In the genomic region with DNA sequence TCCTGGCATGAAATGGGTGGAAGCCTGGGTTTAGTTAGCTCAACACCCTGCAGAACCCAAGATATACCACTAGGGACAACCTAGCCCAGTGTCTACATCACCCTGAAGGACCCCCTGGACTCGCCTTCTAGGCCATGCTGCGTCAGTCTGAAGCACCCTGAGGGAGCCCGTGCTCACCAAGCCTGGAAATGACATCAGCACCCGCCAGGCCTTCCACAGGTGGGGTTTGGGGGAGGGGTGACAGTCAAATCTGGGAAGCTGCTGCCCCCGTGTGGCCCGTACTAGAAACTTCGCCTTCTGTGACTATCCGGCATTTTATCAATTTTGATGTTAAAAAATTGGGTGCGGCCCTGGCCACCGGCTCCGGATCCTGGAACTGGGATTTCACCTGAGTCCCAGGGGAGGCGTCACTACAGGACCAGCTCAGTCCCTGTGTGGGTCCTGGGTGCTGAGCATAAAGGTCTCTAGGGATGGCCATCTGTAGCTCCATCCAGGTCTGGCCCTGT, we compare ENCODE assay signal across 8 mouse cellular contexts. TPM values are rescaled to one million over a fixed set of nuclear protein-coding genes. Genes with fewer than 3 reads are reported as not detected.
DNase-seq lines count a peak whose midpoint lies in the region; ATAC-seq and TF ChIP-seq lines count a peak whose summit lies in the region.

No protein-coding gene starts in this region.

- H3K4me2 ChIP-seq in lung, embryonic 16.5 days (ENCODE audit: low read depth, low read length), result no peak overlapping the region

- no peaks in the 10 kb centered on the region; the same call in 1 of the 2 replicates for H3K4me1 ChIP-seq in cerebellum, adult 2 months (ENCODE audit: control insufficient read depth, insufficient read depth, low read length)
- peaks cover 7% of the 10 kb centered on the region for H3K4me1 ChIP-seq in hindbrain, embryonic 10.5 days (replicated peaks)
- H3K4me1 ChIP-seq in lung, embryonic 16.5 days (replicated peaks; ENCODE audit: control insufficient read depth, insufficient read depth, low read length), result no peaks in the 10 kb centered on the region

- H3K9ac ChIP-seq in lung, embryonic 16.5 days (ENCODE audit: low read length), result peak overlapping the region; percentile 25; the same call in 1 of the 2 replicates

- ATAC-seq in lung, embryonic 16.5 days (ENCODE audit: low read depth), result peak; percentile 93

- H3K27me3 ChIP-seq in cerebellum, adult 2 months (ENCODE audit: control insufficient read depth, insufficient read depth, low read length), result no peaks in the 10 kb centered on the region
- H3K27me3 ChIP-seq in hindbrain, embryonic 10.5 days (ENCODE audit: insufficient read depth, poor library complexity, severe bottlenecking), result no peaks in the 10 kb centered on the region
- H3K27me3 ChIP-seq in lung, embryonic 16.5 days (ENCODE audit: control insufficient read depth, insufficient read depth, low read depth, low read length), result no peaks in the 10 kb centered on the region

- peaks cover 4% of the 10 kb centered on the region; the same call in 1 of the 2 replicates for H3K9me3 ChIP-seq in hindbrain, embryonic 10.5 days
- 0 out of 2 replicates have a peak, but pooled peaks cover 2% of the 10 kb centered on the region for H3K9me3 ChIP-seq in lung, embryonic 16.5 days (ENCODE audit: control insufficient read depth, low read length)

- 2% methylated on average over 12 of the region's 12 CpGs for WGBS in cerebellum, adult 2 months
- WGBS in hindbrain, embryonic 10.5 days, result 8% methylated on average over 12 of the region's 12 CpGs
- 2% methylated on average over 12 of the region's 12 CpGs for WGBS in lung, embryonic 16.5 days

- TF ChIP-seq CTCF in cerebellum, adult 2 months (IDR thresholded peaks at IDR 0.05; ENCODE audit: borderline replicate concordance, insufficient read depth, low read depth, low read length), result peak; percentile 88

- peak; percentile 96 for DNase-seq in NIH3T3 (ENCODE audit: low read depth)
- DNase-seq in cerebellum, adult 2 months, result peak; percentile 78 to 81
- peak; percentile 76 to 91 for DNase-seq in frontal cortex, adult 2 months (ENCODE audit: extremely low spot score in 1 of 2, low spot score in 1 of 2)
- DNase-seq in hindbrain, embryonic 10.5 days (ENCODE audit: low spot score), result peak; percentile 76
- DNase-seq in layer of hippocampus, adult 9-11 months, result peak; percentile 90
- peak; percentile 75 for DNase-seq in ovary, postnatal 36 days (ENCODE audit: low spot score)
- peak; percentile 87 to 89 for DNase-seq in thymus, postnatal 10 days (ENCODE audit: low spot score in 2 of 2)

- H3K4me3 ChIP-seq in cerebellum, adult 2 months (replicated peaks; ENCODE audit: insufficient read depth, low read depth, low read length), result no peak overlapping the region
- no peak overlapping the region for H3K4me3 ChIP-seq in hindbrain, embryonic 10.5 days
- H3K4me3 ChIP-seq in lung, embryonic 16.5 days (ENCODE audit: low read length), result no peak overlapping the region

- no peaks in the 10 kb centered on the region for H3K36me3 ChIP-seq in hindbrain, embryonic 10.5 days
- H3K36me3 ChIP-seq in lung, embryonic 16.5 days (ENCODE audit: control insufficient read depth, insufficient read depth, low read length), result no peaks in the 10 kb centered on the region

- H3K27ac ChIP-seq in cerebellum, adult 2 months (ENCODE audit: insufficient read depth, low read length), result no peak overlapping the region
- H3K27ac ChIP-seq in hindbrain, embryonic 10.5 days, result 0 out of 2 replicates have a peak overlapping the region, but pooled peaks have one; percentile 50
- H3K27ac ChIP-seq in lung, embryonic 16.5 days (ENCODE audit: low read length), result peak overlapping the region; percentile 40; the same call in 1 of the 2 replicates

- no peak for TF ChIP-seq POLR2A in cerebellum, adult 2 months (IDR thresholded peaks at IDR 0.05; ENCODE audit: borderline replicate concordance, insufficient read depth, low read length)

RNA-seq across cellular contexts. Expression of gene Gna11, which starts 6.7 kb away (rescaled TPM):
- polyA plus RNA-seq in cerebellum, adult 2 months (2012; rRNA removed), result 105 and 107 TPM in 2 replicates
- 147 and 150 TPM in 2 replicates for polyA plus RNA-seq in frontal cortex, adult 2 months (2012; rRNA removed)
- 71.2 and 76.9 TPM in 2 replicates for polyA plus RNA-seq in hindbrain, embryonic 10.5 days (2016; fragmentation: Nextera tagmentation; extraction: Ambion mirVana)
- polyA plus RNA-seq in lung, embryonic 16.5 days (2015; fragmentation: Nextera tagmentation; extraction: Ambion mirVana), result 68.7 and 70.9 TPM in 2 replicates

RNA-seq across cellular contexts. Expression of gene Aes, which starts 7.6 kb away (rescaled TPM):
- 1,117 and 1,168 TPM in 2 replicates for polyA plus RNA-seq in cerebellum, adult 2 months (2012; rRNA removed)
- 867 and 972 TPM in 2 replicates for polyA plus RNA-seq in frontal cortex, adult 2 months (2012; rRNA removed)
- polyA plus RNA-seq in hindbrain, embryonic 10.5 days (2016; fragmentation: Nextera tagmentation; extraction: Ambion mirVana), result 297 and 430 TPM in 2 replicates
- polyA plus RNA-seq in lung, embryonic 16.5 days (2015; fragmentation: Nextera tagmentation; extraction: Ambion mirVana), result 377 and 416 TPM in 2 replicates

RNA-seq across cellular contexts. Expression of gene Tle2, which starts 22.7 kb away (rescaled TPM):
- 282 and 321 TPM in 2 replicates for polyA plus RNA-seq in cerebellum, adult 2 months (2012; rRNA removed)
- polyA plus RNA-seq in frontal cortex, adult 2 months (2012; rRNA removed), result 120 and 136 TPM in 2 replicates
- 8.6 and 15.7 TPM in 2 replicates for polyA plus RNA-seq in hindbrain, embryonic 10.5 days (2016; fragmentation: Nextera tagmentation; extraction: Ambion mirVana)
- 51.2 and 53.3 TPM in 2 replicates for polyA plus RNA-seq in lung, embryonic 16.5 days (2015; fragmentation: Nextera tagmentation; extraction: Ambion mirVana)

RNA-seq across cellular contexts. Expression of gene Gna15, which starts 27.6 kb away (rescaled TPM):
- polyA plus RNA-seq in cerebellum, adult 2 months (2012; rRNA removed), result 1.3 and 1.4 TPM in 2 replicates
- polyA plus RNA-seq in frontal cortex, adult 2 months (2012; rRNA removed), result 2.9 and 3.7 TPM in 2 replicates
- 0.63 and 1.6 TPM in 2 replicates for polyA plus RNA-seq in hindbrain, embryonic 10.5 days (2016; fragmentation: Nextera tagmentation; extraction: Ambion mirVana)
- polyA plus RNA-seq in lung, embryonic 16.5 days (2015; fragmentation: Nextera tagmentation; extraction: Ambion mirVana), result 1.8 and 2.2 TPM in 2 replicates

RNA-seq across cellular contexts. Expression of gene Tle6, which starts 49.2 kb away (rescaled TPM):
- 8.7 and 9.6 TPM in 2 replicates for polyA plus RNA-seq in cerebellum, adult 2 months (2012; rRNA removed)
- 12.8 and 17.4 TPM in 2 replicates for polyA plus RNA-seq in frontal cortex, adult 2 months (2012; rRNA removed)
- polyA plus RNA-seq in hindbrain, embryonic 10.5 days (2016; fragmentation: Nextera tagmentation; extraction: Ambion mirVana), result 6.9 and 7.1 TPM in 2 replicates
- polyA plus RNA-seq in lung, embryonic 16.5 days (2015; fragmentation: Nextera tagmentation; extraction: Ambion mirVana), result 30.1 and 33.8 TPM in 2 replicates
